Mouse (Mus musculus): ENCODE data around the gene Ptpn7.

DNA sequence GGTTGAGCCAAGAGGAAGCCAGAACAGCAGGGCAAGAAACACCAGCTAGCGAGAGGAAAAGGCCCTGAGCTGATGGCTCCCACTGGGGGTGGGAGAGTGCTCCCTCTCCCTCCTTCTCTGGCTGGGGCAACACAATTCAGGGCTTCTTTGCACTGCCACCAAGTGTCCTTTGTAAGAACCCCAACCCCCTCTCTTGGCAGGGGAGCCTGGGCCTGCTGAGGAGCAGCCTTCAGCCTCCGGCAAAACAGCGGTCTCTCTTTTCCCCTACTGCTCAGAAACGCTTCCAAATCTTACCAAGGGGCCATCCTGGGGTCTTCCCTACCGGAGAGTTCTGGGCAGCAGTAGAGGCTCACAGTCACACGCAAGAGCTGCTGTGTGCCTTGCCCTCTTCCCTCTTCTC is 30.2 kb downstream of the Ptpn7 start:
- TF ChIP-seq CTCF (IDR thresholded peaks at IDR 0.05; ENCODE audit: low read depth, low read length) (no peak), EP300 (IDR thresholded peaks at IDR 0.05; ENCODE audit: insufficient read depth, low read depth, low read length) (no peak), POLR2A (IDR thresholded peaks at IDR 0.05; ENCODE audit: insufficient read depth, low read length) (no peak)

Measured in ES-Bruce4 (cell line).